Mouse (Mus musculus) kidney, postnatal 4 days (tissue): Measurements from ENCODE around the gene Col9a2.
"Not testable (repeated sequence)": the region's sequence is repeated elsewhere in the genome, so short reads cannot be mapped to it uniquely, and the experiment has no call there.

Experiments used
- DNase-seq, 2 experiments: peaks; one replicate each; pipeline ENCODE4 v3.0.0; 2021; ENCODE audit warnings: mixed read lengths in 2 of 2

Col9a2 gene

DNA sequence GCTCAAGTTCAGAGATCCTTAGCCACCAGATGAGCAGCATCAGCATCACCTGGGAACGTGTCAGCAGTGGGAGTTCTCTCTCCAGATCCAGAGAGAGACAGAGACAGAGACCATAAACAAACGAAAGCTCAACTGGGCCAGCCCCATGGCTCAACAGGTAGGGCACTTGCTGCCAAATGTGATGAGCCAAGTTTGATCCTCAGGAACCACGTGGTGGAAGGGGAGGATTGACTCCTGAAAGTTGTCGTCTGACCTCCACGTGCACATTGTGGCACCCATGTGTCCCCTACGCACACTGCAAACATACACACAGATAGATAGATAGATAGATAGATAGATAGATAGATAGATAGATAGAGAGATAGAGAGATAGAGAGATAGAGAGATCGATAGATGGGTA, 15.7 kb upstream of the Col9a2 start:
- DNase-seq: no peak

DNA sequence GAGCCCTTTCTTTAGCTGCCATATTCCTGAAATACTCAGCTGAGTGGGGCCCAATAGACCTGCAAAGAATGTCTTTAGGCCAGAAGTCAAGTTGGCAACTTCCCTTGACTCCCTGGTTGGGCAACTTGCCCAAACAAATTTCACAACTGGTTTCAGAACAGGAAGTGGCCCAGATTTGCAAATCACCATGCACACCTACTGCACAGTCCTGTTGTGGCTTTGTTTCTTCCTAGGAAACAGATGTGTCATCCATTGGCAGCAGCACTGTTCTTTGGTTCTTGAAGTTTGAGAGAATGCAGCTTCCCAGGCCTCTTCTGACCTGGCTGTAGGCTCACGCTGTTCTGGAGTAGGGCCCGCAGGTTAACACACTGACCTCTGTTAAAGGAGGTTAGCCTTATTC, 15.2 kb upstream of the Col9a2 start:
- no peak for DNase-seq

DNA sequence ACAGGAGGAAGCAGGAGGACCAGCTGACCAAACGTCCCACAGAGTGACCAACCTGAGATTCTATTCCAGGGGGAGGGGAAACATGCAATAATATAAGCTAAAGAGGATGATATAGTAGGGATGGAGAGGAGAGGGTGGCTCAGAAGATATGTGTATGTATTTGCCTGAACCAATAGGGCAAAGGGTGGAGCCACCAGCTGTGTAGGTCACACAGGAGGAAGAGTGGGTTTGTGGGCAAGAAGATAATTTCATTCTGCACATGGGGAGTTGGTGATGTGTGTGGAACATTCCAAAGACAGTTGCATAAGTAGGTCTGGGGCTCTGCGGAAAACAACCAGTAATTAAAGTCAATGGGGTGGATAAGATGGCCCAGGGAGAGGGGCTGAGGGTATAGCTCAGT, 13.5 kb upstream of the Col9a2 start:
- no peak for DNase-seq

DNA sequence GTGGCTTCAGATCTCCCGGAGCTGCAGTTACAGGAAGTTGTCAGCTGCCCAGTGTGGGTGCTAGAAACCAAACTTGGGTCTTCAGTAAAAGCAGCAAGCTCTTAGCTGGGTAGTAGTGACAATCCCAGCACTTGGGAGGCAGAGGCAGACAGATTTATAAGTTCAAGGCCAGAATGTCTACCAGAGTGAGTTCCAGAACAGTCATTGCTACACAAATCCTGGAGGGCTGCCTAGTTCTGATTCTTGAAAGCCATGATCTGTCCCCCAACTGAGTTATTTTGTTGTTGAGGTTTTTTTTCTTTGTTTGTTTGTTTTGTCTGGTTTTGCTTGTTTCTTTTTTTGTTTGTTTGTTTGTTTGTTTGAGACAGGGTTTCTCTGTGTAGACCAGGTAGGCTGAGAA, 11.0 kb upstream of the Col9a2 start:
- DNase-seq: no peak

DNA sequence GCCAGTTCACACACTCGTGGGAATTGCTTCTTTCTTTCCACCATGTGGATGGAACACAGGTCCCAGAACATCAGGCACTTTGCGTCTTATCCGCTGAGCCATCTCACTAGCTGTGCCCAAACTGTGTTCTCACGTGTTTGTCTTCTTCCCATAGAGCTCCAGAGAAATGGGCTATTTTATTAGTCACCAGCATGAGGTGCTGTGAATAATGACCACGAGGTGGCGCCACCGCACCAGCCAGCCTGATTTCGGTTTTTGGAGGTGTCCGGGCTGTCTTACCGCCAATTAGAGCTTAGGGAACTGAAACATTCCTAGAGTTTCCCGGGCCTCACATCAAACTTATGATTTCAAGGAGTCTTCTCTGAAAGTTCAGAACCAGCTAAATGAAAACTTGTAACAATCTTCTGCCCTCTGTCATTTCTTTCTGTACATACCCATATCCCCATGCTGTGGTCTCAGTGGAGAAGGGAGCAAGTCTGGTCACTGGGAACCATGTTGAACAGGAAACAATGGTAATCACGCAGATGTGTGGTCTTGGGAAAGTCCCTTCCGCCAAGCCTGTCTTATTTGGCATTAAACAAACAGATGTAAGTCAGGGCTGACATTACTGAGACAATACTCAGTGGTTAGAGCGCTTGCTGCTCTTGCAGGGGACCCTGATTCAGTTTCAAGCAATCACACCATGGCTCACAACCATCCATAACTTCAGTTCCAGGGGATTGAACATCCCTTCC, 10.4 kb upstream of the Col9a2 start:
- peak; percentile 80 to 84 for DNase-seq

DNA sequence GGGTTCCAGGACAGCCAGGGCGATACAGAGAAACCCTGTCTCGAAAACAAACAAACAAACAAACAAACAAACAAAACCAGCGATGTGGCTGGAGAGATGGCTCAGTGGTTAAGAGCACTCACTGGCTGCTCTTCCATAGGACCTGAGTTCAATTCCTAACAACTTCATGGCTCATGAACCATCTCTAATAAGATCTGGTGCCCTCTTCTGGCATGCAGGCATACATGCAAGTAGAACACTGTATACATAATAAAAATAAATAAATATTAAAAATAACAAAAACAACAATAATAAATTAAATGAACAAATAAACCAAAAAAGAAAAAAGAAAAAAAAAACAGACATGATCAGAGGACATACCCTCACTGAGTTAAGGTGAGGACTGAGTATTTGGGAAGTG, 9.6 kb upstream of the Col9a2 start:
- no peak for DNase-seq

DNA sequence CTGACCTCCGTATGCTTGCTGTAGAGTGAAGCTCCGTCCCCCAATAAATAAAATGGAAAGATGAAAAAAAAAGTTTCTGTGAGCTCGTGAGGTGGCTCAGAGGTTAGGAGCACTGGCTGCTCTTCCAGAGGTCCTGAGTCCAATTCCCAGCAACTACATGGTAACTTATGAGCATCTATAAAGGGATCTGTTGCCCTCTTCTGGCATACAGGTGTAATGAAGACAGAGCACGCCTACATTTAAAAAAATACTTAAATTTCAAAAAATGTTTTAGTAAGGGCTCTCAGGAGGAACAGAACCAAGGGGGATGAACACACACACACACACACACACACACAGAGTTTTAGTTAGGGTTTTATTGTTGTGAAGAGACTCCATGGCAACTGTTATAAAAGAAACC, 7.7 kb upstream of the Col9a2 start:
- no peak for DNase-seq

DNA sequence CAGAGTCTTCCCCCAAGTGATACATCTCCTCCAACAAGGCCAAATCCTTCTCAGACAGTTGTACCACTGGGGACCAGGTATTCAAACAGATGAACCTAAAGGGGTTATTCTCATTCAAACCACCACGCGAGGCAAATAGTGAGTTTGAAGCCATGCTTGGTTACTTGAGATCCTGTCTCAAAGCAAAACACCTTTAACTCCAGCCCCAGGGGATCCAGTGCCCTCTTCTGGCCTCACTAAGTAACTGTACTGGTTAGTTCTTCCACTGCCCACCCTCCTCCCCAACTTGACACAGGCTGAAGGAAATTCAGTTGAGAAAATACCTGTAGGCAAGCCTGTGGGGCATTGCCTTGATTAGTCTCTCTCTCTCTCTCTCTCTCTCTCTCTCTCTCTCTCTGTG, 6.2 kb upstream of the Col9a2 start:
- DNase-seq: peak in 1 of 2 experiments; percentile 22

DNA sequence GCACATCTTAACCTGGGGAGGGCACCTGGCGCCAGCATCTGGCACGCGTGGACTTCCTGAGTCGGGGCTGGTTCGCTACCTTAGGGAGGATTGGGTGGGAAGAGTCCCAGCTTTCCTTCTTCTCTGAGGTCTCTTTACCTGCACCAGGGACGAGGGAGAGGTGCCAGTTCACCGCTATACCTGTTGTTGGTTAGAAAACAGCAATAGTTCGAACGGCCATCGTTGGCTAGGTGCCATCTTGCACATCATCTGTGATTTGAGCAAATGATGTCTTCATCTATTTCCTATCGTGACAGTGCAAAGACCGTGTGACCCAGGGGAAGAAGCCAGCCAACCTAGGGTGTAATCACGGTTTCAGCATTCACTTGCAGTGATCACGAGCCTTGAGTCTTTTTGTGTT, 1.1 kb downstream of the Col9a2 start:
- no peak for DNase-seq

DNA sequence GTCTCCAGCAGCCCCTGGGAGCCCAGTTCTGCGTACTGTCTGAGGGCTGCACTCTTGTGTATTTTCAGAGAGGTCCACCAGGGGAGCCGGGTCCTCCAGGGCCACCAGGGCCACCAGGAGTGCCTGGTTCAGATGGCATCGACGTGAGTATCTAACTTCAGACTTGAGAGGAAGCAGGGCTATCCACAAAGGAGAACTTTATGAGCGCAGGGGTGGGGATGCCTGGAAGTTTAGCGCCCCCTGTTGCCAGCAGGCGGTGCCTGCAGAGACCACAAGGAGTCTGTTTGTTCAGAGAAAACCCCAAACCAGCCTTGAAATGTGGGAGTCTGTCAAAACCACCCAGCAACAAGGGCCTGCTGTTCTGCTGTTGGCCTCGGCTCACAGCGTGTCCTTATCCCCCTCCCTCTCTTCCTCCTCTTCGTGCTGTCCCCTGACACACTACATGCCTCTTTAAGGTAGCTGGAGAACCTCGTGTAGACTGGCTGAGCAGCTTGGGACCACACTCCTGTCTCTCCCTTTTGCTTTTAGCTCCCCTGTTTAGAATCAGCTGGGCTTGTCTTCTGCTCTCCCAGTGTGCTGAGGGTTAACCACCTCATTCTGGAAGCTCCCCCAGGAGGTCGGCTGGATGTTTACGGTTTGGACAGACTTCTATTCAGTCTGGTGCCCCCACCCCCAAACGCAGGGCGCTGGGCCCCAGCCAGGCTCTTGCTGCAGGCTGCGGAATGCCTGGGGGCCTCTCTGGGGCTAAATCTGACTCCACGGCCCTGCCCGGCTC, 1.9 kb downstream of the Col9a2 start:
- DNase-seq: peak; percentile 74 to 81

DNA sequence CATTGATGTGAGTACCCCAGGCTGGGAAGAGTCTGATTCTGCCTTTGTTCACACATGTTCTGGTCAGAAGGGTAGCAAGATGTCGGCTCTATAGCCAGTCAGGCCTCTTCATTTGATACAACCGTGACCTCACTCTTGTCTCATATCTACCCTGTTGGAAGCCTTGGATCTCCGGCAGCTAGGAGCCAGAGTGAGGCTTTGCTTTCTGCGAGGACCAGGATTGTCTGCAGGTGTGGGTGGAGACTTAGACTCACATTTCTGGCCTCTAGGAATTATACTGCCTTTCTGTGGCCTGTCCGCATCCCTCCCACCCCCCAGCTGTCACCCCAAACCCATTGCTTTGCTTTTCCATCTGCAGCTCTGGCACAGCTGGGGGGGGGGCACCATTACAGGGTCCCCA, 3.3 kb downstream of the Col9a2 start:
- DNase-seq: no peak

DNA sequence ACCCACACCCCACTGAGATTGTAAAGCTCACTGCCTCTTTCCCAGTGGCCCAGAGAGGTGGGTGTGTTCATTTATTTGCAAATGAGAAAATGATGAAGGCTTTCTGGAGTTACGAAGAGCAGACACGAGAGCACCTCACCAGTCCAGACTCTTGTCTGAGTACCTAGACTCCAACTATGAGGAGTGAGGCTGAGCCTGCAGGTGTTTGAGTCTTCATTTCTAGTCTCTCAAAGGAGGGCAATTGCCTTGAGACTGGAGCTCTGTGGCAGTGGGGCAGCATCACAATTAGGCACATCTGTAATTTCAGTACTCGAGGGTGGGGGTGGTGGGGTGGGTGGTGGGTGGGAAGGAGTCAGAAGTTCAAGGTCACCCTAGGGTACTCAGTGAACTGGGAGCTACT, 3.8 kb downstream of the Col9a2 start:
- DNase-seq: no peak

DNA sequence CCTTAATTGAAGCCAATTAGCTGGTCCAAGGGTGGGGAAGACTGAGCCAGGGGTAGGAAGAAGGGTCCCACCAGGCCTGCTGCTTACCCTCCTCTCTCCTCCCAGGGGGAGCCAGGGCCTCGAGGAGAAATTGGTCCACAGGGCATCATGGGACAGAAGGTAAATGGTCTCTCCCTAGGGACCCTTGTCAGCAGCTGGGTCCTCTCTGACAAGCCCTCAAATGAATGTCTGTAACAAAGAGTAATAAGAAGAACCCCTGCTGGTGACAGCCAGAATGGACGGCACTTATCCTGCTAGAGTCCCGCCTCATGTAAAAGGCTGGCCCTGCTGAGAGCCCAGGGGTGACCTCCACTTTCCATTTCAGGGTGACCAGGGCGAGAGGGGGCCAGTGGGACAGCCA, 12.7 kb downstream of the Col9a2 start:
- peak; percentile 12 to 24 for DNase-seq

DNA sequence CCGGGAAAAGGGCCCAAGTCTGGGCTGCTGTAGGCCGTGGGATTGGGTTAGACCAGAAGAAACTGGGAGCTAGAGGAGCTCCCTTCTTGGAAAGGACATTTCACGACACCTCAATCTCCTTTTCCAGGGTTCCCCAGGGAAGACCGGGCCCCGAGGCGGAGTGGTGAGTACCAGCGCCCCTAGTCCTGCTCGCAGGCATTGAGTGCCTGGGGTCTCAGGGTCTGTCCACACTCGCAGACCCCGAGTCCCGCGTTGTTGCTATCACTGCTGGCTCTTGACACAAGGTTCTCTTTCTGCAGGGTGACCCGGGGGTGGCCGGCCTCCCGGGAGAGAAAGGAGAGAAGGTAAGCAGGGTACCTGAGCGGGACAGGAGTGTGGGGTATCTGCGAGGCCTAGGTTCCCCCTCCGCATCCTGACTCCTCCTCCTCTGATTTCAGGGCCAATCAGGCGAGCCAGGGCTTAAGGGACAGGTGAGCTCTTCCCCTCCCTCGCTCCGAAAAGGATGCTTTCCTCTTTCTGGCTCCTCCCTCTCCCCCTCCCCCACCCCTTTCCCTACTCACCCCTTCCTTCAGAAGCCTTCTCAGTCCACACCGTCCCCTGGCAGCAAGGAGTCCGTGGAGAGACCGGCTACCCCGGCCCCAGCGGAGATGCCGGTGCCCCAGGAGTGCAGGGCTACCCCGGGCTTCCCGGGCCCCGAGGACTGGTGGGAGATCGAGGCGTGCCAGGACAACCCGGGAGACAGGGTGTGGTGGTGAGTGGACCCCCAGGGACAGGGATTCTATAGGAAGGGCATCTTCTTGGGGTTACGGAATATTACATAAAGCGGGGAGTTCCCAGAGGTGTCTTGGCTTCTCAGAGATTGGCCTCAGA, 13.5 kb downstream of the Col9a2 start:
- peak in 1 of 2 experiments; percentile 7 for DNase-seq

DNA sequence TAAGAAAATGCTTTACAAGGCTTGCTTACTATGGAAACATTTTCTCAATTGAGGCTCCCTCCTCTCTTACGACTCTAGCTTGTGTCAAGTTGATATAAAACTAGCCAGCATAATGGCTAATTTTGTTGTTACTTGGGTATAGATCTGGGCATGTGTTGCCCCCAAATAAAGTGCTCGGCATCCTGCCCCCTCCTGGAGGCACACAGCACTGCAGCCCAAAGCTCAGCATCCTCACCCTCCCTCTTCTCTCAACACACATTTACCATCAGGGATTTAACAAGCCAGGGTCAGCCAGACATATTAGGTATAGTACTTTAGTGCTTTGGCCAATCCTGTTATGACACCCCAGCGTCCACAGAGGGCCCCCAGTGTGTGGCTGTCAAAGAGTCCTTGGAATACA, 17.2 kb downstream of the Col9a2 start:
- peak; percentile 23 to 30 for DNase-seq

DNA sequence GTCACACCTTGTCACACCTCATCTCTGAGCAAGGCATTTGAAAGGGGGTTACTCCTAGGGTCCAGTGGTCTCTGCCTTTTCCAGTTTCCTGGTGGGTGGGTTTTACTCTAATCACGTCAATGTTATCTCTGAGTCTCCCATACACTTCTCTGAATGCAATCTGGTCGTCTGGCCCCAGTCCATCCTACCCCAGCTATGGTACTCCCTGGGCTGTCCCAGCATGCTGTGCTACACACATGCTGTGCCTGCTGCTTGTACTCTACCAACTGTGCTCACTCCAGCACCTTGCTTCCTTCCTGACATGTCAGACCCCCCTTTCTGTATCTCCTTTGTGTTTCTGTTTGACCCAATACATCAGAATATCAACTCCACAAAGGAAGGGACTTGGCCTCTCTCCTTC, 17.8 kb downstream of the Col9a2 start:
- DNase-seq: no peak

DNA sequence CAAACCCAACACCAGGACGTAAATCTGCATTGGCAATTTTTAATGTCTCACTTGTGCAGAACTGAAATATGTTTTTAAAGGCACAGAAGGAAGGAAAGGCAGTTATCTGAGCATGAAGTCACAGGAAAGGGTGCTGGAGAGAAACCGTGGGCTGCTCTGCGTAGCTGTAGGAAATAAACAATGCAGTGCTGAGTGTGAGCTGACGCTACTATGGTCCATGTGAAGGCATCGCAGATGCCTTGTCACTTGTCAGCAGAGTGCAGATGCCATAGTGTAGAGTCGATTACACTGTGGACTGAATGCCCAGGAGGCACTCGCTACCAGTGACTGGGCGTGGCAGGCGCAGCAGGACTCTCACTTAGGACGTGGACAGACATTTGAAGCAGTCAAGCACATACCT, 20.0 kb downstream of the Col9a2 start:
- not testable (repeated sequence) for DNase-seq

DNA sequence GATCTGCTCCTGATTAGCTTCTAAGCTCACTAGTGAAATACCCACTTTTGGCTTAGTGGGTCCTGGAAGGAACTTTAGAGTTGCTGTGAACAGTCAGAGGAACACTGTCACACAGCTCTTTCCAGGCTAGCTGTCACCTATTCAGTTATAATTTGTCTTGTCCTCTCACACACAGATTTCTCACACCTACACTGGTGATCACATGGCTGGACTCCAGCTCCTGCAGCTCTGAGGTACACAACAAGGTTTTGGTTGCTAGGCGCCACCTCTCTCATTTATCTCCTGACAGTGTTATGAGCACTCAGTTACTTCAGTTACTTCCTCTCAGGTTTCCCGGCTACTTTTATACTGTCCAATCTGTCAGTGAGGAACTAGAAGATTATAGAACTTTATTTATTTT, 26.2 kb downstream of the Col9a2 start:
- no peak for DNase-seq

DNA sequence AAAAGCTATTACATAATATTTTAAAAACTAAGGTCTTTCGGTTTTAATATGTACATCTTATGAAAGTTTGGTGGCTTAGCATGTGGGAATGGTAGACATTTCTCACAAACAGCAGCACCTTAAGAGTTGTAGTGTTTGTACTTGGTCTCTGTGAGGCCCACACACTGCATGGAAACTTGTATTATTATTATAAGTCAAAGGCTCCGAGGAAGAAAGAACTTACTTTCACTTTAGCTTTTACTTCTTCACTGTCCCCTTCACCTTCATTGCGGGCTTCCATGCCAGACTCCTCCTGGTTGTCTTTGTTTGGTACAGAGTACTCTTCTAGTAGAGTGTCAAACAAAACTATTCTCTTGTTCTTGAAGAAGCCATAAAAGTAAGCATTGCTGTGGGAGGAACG, 35.1 kb downstream of the Col9a2 start:
- DNase-seq: no peak

DNA sequence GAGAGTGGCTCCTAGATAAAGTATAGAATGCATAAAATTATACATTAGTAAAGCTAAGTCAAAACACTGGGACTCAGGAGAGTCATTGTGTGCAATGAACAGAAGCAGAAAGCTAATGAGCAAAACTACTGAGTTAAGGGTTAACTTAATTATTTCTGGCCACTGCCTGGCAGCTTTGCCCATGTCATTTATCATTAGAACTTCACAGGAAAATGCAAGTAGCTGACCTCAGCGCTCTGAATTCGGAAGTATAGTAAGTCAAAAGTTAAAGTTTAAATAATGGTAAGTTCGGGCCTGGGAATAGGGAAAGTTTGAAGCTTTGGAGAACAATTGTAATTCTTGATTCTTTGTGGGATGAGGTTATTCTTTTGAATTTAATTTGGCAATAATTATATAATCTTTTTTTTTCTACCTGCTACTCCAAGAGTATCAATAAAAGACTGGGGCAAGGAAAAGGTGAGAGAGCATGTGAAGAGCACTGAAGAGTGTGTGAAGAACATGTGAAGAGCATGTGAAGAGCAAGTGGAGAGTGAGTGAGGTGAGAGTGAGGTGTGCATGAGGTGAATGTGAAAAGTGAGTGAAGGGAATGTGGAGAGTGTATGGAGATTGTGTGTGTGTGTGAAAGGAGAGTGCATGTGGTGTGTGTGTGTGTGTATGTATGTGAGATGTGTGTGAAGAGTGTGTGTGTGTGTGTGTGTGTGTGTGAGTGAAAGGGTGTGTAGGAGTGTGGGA, 38.9 kb downstream of the Col9a2 start:
- peak in 1 of 2 experiments; percentile 10 for DNase-seq

DNA sequence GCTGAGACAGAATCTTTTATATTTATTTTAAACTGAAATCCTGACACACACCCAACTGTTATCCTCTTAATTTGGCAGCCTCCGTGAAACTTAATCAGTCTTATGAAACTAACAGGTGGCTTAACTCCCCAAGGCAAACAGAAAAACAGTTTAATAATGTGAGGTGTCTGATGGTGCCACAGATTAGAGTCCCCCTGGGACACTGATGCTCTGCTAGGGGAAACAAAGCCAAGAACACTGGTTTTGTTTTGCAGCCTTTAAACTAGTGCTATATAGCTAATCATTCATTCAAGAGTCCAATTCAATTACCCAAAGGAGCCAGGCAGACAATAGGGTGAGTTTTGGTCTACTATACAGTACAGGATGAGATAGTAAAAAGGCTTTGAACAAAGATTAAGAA, 41.2 kb downstream of the Col9a2 start:
- no peak for DNase-seq

DNA sequence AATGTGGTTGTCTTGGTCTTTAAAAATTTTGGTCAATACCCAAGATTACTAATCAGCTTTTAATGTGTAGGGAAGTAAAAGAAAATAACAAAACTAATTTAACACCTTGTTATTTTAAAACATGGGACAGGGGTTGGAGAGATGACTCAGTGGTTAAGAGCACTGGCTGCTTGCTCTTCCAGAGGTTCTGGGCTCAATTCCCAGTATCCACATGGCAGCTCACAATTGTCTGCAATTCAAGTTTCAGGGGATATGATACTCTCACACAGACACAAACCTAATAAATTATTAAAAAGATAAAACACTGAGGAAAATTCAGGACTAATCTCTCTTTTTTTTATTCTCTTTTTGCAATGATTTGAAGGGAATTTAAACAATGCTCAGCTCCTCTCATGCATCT, 45.3 kb downstream of the Col9a2 start:
- DNase-seq: no peak

DNA sequence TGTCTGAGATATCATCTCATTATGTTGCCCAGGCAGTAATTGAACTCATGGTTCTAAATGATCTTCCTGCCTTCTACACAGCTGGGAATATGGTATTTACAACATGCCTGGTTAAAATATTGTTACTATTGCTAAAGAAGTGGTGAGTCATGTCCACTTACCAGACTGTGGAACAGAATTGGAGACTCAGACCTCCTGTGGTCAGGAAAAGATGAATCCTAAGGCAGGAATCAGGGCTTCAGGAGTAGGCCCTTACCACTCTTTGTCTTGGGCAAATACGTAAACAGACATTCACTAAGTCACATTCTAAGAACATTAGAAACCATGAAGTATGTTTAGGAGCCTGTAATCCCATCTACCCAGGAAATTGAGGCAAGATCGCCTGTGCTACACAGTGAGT, 49.5 kb downstream of the Col9a2 start:
- no peak for DNase-seq
